Mouse (Mus musculus) limb, embryonic 12.5 days (tissue): ENCODE data around the gene Dcaf17. TPM values are rescaled to one million over a fixed set of nuclear protein-coding genes. Genes with fewer than 3 reads are reported as not detected.

Source experiments
- ATAC-seq: fragments of 200-750 bp; cut with Nextera tagmentation; 2 replicates; pipeline ENCODE4 v1.8.0; 2017; ENCODE audit warnings: low read depth, moderate TSS enrichment; ENCODE audit not compliant: insufficient number of reproducible peaks, insufficient read depth, low FRiP score, low TSS enrichment
- H3K27ac ChIP-seq: fragments of 300-500 bp; sonication (generic); 2 replicates; pipeline ENCODE4 v1.5.1; 2016; ENCODE audit warnings: mild to moderate bottlenecking, moderate library complexity
- H3K27me3 ChIP-seq: fragments of 300-500 bp; sonication (generic); 2 replicates; pipeline ENCODE4 v1.6.1; 2016; ENCODE audit warnings: mild to moderate bottlenecking, moderate library complexity
- H3K36me3 ChIP-seq: fragments of 300-500 bp; sonication (generic); 2 replicates; pipeline ENCODE4 v1.6.1; 2016; ENCODE audit warnings: mild to moderate bottlenecking, moderate library complexity
- H3K4me1 ChIP-seq: fragments of 300-500 bp; sonication (generic); replicated peaks from 2 replicates; pipeline ENCODE4 v1.6.1; 2016
- H3K4me2 ChIP-seq: fragments of 300-500 bp; sonication (generic); 2 replicates; pipeline ENCODE4 v1.6.1; 2016; ENCODE audit warnings: mild to moderate bottlenecking, moderate library complexity
- H3K4me3 ChIP-seq: fragments of 300-500 bp; sonication (generic); replicated peaks from 2 replicates; pipeline ENCODE4 v1.5.1; 2016; ENCODE audit warnings: mild to moderate bottlenecking
- H3K9ac ChIP-seq: fragments of 300-500 bp; sonication (generic); replicated peaks from 2 replicates; pipeline ENCODE4 v1.6.1; 2016; ENCODE audit warnings: mild to moderate bottlenecking, moderate library complexity
- H3K9me3 ChIP-seq: fragments of 300-500 bp; sonication (generic); 2 replicates; pipeline ENCODE4 v1.6.1; 2016; ENCODE audit warnings: mild to moderate bottlenecking, moderate library complexity
- WGBS: fragments of 180-500 bp; shearing (Covaris S2); methylation state at CpG from one replicate; pipeline ENCODE4 v1.1.7; 2016; 5-methylcytosine and 5-hydroxymethylcytosine counted together
- polyA plus RNA-seq: library from polyadenylated mRNA; unstranded; fragments of >200 nt; fragmentation: Nextera tagmentation; extraction: Ambion mirVana; gene quantifications from 2 replicates; pipeline ENCODE4 v1.2.1, GENCODE M21; 2016

Dcaf17 gene
- polyA plus RNA-seq, 1 experiment from 2014 or later, result 26.2 TPM

GRCm38 (mm10) chr2:71056115-71056835 lies 1.1 kb downstream of the Dcaf17 start:
- peaks cover 12% of the 10 kb centered on the region; the same call in 1 of the 2 replicates for H3K4me1 ChIP-seq
- H3K9ac ChIP-seq, result peak overlapping the region; percentile 86
- no peak for ATAC-seq
- H3K4me3 ChIP-seq, result peak overlapping the region; percentile 78
- no peaks in the 10 kb centered on the region for H3K9me3 ChIP-seq
- 11% methylated on average over 21 of the region's 21 CpGs for WGBS
- peak overlapping the region; percentile 70 for H3K4me2 ChIP-seq
- no peaks in the 10 kb centered on the region for H3K27me3 ChIP-seq
- peaks cover 10% of the 10 kb centered on the region; the same call in 1 of the 2 replicates for H3K36me3 ChIP-seq
- peak overlapping the region; percentile 93 for H3K27ac ChIP-seq

GRCm38 (mm10) chr2:71071601-71072000 lies 16.5 kb downstream of the Dcaf17 start:
- no peak overlapping the region for H3K4me2 ChIP-seq
- no peak overlapping the region for H3K4me3 ChIP-seq
- 94% methylated on average over 4 of the region's 4 CpGs for WGBS
- no peak overlapping the region for H3K9ac ChIP-seq
- H3K9me3 ChIP-seq, result no peaks in the 10 kb centered on the region
- H3K27me3 ChIP-seq, result no peaks in the 10 kb centered on the region
- H3K4me1 ChIP-seq, result no peaks in the 10 kb centered on the region
- ATAC-seq, result no peak
- H3K27ac ChIP-seq, result no peak overlapping the region
- H3K36me3 ChIP-seq, result no peaks in the 10 kb centered on the region

- H3K4me2 ChIP-seq, result no peak overlapping the region
- no peaks in the 10 kb centered on the region for H3K27me3 ChIP-seq
- H3K4me3 ChIP-seq, result no peak overlapping the region
- H3K4me1 ChIP-seq, result no peaks in the 10 kb centered on the region
- no peaks in the 10 kb centered on the region for H3K9me3 ChIP-seq
- whole genome bisulfite sequencing, result 85% methylated on average over 3 of the region's 3 CpGs
- no peak overlapping the region for H3K9ac ChIP-seq
- no peak overlapping the region for H3K27ac ChIP-seq
- no peak for ATAC-seq
- H3K36me3 ChIP-seq, result no peaks in the 10 kb centered on the region
These were observed 18.2 kb downstream of the Dcaf17 start for GRCm38 (mm10) chr2:71073330-71073729.

GRCm38 (mm10) chr2:71073828-71074227 lies 18.7 kb downstream of the Dcaf17 start:
- no peaks in the 10 kb centered on the region for H3K9me3 ChIP-seq
- H3K27ac ChIP-seq, result no peak overlapping the region
- H3K9ac ChIP-seq, result no peak overlapping the region
- H3K27me3 ChIP-seq, result no peaks in the 10 kb centered on the region
- 92% methylated on average over 3 of the region's 3 CpGs for WGBS
- H3K4me2 ChIP-seq, result no peak overlapping the region
- ATAC-seq, result no peak
- H3K36me3 ChIP-seq, result no peaks in the 10 kb centered on the region
- H3K4me3 ChIP-seq, result no peak overlapping the region
- no peaks in the 10 kb centered on the region for H3K4me1 ChIP-seq

GRCm38 (mm10) chr2:71082416-71082815 lies 27.3 kb downstream of the Dcaf17 start:
- Histone ChIP-seq H3K9me3 (no peaks in the 10 kb centered on the region), H3K27me3 (no peaks in the 10 kb centered on the region), H3K4me3 (no peak overlapping the region), H3K36me3 (peaks cover 17% of the 10 kb centered on the region), H3K4me2 (no peak overlapping the region), H3K4me1 (no peaks in the 10 kb centered on the region), H3K9ac (no peak overlapping the region), H3K27ac (no peak overlapping the region)
- no peak for ATAC-seq
- WGBS, result 84% methylated on average over 7 of the region's 7 CpGs

- no peaks in the 10 kb centered on the region for H3K9me3 ChIP-seq
- no peak overlapping the region for H3K9ac ChIP-seq
- H3K4me2 ChIP-seq, result no peak overlapping the region
- 94% methylated on average over 6 of the region's 6 CpGs for WGBS
- H3K4me3 ChIP-seq, result no peak overlapping the region
- H3K27ac ChIP-seq, result no peak overlapping the region
- no peak for ATAC-seq
- H3K4me1 ChIP-seq, result no peaks in the 10 kb centered on the region
- H3K27me3 ChIP-seq, result no peaks in the 10 kb centered on the region
- peaks cover 29% of the 10 kb centered on the region for H3K36me3 ChIP-seq
These were observed 28.5 kb downstream of the Dcaf17 start for GRCm38 (mm10) chr2:71083454-71084193.

- 70% methylated on average over 3 of the region's 3 CpGs for WGBS
- Histone ChIP-seq H3K27me3 (no peaks in the 10 kb centered on the region), H3K9me3 (no peaks in the 10 kb centered on the region), H3K4me3 (no peak overlapping the region), H3K9ac (no peak overlapping the region), H3K27ac (no peak overlapping the region), H3K4me1 (no peaks in the 10 kb centered on the region), H3K4me2 (no peak overlapping the region), H3K36me3 (peaks cover 50% of the 10 kb centered on the region)
- no peak for ATAC-seq
These were observed 34.6 kb downstream of the Dcaf17 start for GRCm38 (mm10) chr2:71089766-71090165.

GRCm38 (mm10) chr2:71090660-71091445 lies 35.7 kb downstream of the Dcaf17 start:
- no peak overlapping the region for H3K4me2 ChIP-seq
- no peak overlapping the region for H3K9ac ChIP-seq
- 86% methylated on average over 4 of the region's 4 CpGs for WGBS
- no peaks in the 10 kb centered on the region for H3K27me3 ChIP-seq
- H3K27ac ChIP-seq, result no peak overlapping the region
- H3K4me1 ChIP-seq, result no peaks in the 10 kb centered on the region
- H3K4me3 ChIP-seq, result no peak overlapping the region
- no peak for ATAC-seq
- peaks cover 50% of the 10 kb centered on the region for H3K36me3 ChIP-seq
- no peaks in the 10 kb centered on the region for H3K9me3 ChIP-seq

GRCm38 (mm10) chr2:71096170-71096569 lies 41.0 kb downstream of the Dcaf17 start:
- H3K9me3 ChIP-seq, result no peaks in the 10 kb centered on the region
- no peaks in the 10 kb centered on the region for H3K27me3 ChIP-seq
- no peak overlapping the region for H3K4me2 ChIP-seq
- no peak overlapping the region for H3K9ac ChIP-seq
- no peak overlapping the region for H3K27ac ChIP-seq
- no peak overlapping the region for H3K4me3 ChIP-seq
- no peak for ATAC-seq
- peaks cover 20% of the 10 kb centered on the region for H3K36me3 ChIP-seq
- no peaks in the 10 kb centered on the region for H3K4me1 ChIP-seq
- 84% methylated on average over 7 of the region's 7 CpGs for WGBS

- no peaks in the 10 kb centered on the region for H3K27me3 ChIP-seq
- H3K9me3 ChIP-seq, result no peaks in the 10 kb centered on the region
- H3K4me3 ChIP-seq, result no peak overlapping the region
- peaks cover 7% of the 10 kb centered on the region; the same call in 1 of the 2 replicates for H3K36me3 ChIP-seq
- ATAC-seq, result no peak
- no peak overlapping the region for H3K9ac ChIP-seq
- H3K4me2 ChIP-seq, result no peak overlapping the region
- 85% methylated on average over 10 of the region's 10 CpGs for WGBS
- no peak overlapping the region for H3K27ac ChIP-seq
- H3K4me1 ChIP-seq, result no peaks in the 10 kb centered on the region
These were observed 47.6 kb downstream of the Dcaf17 start for GRCm38 (mm10) chr2:71102621-71103291.

GRCm38 (mm10) chr2:71103292-71103680 lies 48.2 kb downstream of the Dcaf17 start:
- Histone ChIP-seq H3K4me2 (no peak overlapping the region), H3K4me3 (no peak overlapping the region), H3K27ac (no peak overlapping the region), H3K9ac (no peak overlapping the region), H3K36me3 (peaks cover 7% of the 10 kb centered on the region; the same call in 1 of the 2 replicates), H3K9me3 (no peaks in the 10 kb centered on the region), H3K4me1 (no peaks in the 10 kb centered on the region), H3K27me3 (no peaks in the 10 kb centered on the region)
- 92% methylated on average over 4 of the region's 4 CpGs for WGBS
- ATAC-seq, result no peak
